Mouse (Mus musculus) thymus, adult 18-20 months (tissue): ENCODE data around the gene Ift43.

ENCODE experiments used
- DNase-seq, 2 experiments: peaks; one replicate each; pipeline ENCODE4 v3.0.0; 2022; ENCODE audit warnings: mixed read lengths in 2 of 2

The Ift43 gene

DNA sequence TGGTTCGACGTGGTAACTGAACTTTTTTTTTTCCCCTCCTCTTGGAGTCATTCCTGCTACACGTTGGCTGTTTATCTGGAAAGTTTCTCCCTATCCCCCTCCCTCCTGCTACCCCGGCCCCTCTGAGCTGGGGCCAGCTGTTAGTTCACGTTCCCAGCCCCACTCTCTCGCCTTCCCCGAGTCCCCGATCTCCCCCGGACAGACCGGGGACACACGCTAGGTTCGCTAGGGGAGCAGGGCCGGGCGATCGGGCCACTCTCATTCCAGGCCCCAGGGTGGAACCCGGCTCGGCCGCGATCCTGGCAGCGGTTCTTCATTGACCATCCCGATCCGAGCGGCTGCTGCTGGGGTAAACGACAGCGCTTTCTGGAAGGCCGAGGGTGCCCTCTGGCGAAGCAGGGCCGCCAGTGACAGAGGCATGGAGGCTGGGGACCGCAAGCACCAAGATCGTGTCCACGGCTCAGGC, 3.1 kb upstream of the Ift43 start:
- peak; percentile 63 to 65 for DNase-seq

DNA sequence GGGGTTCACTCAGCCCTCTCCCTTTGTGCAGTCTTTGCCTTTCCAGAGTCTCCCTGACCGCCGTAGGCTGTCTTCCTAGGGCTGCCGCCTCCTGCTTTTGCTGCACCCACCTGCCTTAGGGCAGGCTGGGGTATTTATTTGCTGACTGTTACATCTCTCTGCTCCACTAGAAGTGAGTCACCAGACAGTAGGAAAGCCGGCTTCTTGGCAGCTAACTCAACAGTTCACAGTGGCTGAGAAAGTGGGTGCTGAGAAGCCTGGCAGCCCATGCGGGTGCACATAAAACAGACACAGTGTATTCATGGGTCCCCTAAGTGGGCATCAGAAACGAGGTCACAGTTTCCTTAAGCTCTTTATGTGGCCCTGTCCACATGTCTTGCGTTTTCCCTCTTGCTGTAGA, 3.5 kb downstream of the Ift43 start:
- no peak for DNase-seq

DNA sequence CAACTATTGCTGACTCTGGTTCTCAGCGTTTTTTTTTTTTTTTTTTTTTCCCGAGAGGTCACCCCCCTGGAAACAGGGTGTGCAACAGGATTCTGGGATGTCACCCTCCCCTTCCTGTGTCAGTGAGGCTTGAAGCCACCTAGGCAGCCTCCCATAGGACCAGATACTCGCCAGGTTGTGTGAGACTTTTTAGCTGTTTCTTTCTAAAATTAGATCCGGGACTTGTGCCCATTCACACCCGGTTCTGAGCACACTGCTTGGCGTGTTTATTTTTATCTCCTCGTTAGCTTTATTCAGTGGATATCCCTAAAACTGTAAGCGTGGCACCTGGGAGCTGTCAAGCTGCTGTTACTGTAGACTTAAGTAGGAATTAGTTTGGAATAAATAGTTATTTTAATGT, 4.2 kb downstream of the Ift43 start:
- DNase-seq = no peak

DNA sequence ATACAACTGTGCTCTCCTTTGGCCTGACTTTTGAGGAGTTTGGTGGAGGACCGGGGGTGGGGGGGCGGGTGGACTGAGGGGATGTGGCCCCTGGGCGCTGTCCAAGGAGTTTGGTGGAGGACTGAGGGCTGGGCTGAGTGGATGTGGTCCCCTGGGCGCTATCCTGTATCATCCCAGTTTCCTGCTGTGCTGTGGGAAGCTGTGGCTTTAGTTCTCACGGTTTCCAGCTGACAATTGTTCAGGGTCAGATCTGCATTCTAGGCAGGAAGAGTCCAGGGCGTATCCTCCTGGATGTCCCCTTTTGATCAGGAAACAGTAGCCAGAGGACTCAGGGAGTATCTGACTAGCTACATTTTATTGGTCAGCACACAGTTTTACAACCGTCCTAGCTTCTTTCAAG, 5.7 kb downstream of the Ift43 start:
- no peak for DNase-seq

DNA sequence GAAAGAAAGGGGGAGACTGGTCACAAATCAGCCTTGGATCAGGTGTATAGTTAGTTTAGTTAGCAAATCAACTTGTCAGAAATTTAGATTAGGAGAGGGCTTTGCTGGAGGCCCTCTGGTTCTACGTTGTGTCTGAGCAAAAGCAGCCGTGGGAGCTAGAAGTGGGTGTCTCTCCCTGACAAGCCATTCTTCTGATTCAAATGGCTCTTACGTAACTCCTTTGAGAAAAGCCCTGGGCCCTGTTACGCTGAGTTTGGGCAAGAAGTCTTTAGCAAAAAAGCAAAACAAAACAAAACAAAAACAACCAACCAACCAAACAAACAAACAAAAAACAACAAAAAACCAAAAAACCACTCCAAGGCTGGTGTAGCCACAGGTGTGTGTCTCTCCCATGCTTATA, 8.4 kb downstream of the Ift43 start:
- DNase-seq = no peak

DNA sequence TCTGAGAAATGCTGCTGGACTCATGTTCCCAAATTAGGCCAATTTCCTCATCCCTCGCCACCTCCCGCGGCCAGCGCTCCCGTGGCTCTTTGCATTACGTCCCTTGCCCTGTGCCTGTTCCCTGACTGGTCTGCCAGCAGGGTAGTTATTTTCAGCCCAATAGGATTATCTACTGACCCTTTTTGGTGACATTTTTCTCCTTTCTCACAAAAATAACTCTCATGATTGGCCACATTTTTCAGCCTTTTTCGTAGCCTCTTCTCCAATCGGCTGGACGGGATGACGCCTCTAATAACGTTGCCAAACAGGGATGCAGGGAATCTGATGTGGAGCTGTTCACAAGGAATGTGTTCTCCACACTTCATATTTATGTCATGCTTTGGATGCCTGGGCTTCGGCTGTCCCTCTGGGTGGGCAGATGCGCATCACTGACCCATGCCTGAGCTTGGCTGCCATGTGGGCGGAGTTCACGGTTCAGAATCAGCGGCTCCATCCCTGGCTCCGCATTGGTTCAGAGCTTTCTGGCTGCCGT, 9.3 kb downstream of the Ift43 start:
- no peak for DNase-seq

DNA sequence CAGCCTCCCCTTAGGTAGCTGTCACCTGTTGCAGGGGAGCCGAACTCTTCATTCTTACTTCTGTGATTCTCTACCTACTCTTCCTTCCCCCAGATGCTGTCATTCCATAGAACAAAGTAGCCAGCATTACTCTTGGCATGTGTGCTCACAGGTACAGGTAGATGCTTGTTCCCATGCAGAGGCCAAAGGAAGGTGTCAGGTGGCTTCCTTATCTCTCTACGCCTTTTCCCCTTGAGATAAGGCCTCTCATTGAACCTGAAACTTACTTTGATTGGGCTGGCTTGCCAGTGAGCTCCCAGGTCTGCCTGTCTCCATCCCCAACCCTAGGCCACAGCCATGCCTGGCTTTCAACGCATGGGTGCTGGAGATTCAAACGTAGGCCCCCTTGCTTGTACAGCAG, 11.7 kb downstream of the Ift43 start:
- DNase-seq = no peak

DNA sequence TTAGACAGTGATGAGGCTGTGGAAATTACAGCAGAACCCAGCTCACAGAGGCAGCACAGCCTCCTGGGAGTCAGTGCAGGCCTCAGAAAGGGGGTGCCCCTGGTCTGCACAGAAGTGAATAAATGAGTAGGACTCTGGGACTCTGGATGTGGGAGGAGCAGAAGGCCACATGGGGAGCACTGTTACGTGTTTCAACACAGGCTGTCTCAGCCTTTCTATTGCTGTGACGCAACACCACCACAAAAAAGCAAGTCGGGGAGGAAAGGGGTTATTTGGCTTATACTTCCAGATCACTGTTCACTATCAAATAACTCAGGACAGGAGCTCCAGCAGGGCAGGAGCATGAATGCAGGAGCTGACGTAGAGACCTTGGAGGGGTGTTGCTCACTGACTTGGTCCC, 13.5 kb downstream of the Ift43 start:
- DNase-seq = no peak

DNA sequence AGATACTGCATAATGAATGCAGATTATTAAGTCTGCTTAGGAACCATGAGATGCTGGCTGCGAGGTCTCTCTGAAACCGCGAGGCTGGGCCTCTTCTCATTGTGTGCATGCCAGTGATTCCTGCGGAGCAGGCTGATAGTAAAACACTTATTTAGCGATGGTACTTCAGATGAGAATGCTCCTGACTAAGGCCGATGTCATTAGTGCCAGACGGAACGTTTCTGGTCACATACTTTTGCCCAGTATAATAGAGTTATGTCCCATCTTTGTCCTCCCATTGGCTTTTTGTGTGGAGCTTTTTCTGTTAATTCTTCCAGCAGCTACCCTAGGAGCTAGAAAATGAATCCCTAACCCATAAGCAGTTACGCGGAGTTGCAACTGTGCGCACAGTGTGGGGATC, 15.4 kb downstream of the Ift43 start:
- no peak for DNase-seq

DNA sequence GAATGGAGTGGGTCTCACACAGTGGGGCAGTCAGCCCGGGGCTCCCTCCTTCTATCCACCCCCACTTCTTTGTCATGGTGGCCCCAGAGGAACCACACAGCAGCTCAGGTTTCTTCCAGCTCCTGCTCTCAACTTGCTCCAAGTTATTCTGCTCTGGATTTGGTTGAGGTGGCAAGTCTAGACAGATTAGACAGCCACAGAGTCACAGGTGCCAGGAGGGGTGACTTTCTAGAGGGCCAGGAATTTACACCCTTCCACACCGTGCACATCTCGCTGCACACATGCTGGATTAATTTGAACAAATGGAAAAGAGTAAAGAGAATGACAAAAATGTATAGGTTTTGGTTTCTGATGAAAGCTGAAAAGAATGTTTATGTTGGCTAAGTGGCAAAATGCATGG, 18.4 kb downstream of the Ift43 start:
- DNase-seq = no peak

DNA sequence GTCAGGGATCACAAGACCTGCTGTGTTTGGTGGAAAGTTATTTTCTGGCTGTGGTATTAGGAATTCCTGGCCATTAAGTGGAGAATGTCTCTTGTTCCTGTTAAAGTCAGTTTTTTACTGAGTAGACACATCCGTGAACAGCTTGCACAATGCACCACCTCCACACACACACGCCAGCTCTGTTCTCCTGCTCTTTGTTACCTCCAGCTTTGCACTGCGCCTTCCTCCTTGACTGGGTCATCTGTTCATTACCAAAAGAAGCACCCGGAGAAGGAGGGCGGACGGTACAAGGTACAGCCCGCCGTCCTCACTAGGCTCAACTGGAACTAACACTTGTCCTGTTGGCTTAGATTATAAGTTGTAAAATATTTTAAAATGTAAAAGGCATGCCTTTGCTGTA, 20.3 kb downstream of the Ift43 start:
- no peak for DNase-seq

DNA sequence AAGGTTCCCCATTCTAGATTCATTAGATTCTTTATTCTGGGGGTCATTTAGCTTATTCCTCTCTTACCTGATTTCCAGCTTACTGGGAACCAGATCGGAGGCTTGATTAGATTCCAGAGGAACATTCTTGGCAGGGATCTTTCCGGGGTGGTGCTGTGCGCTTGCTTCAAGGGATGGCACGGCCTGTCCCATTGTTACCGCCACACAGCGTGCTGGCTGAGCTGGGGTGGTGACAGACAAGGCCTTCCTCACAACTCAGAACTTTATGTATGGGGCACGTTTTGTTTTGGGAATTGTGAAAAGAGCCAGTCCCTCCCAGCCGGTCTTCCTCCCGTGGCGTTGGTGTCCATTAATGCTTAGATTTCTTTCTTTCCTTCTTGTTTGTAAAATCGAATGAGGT, 21.1 kb downstream of the Ift43 start:
- DNase-seq = no peak

DNA sequence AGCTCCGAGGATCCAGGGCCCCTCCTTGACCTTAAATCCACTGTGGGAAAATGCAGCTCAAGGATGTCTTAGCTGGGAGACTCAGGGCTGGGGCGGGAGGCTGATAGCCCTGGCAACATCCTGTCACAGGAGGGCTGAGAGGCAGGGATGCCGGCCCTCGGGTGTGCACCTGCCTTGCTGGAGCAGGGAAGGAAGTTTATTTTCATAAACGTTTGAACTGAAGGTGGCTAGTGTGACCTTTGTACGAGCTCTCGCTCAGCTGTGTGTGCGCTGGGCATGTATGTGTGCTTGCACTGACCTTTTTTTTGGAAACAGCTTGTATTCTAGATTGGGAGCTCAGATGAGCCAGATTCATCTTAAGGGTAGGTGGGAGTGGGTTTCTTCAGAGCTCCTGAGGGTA, 21.5 kb downstream of the Ift43 start:
- no peak for DNase-seq

DNA sequence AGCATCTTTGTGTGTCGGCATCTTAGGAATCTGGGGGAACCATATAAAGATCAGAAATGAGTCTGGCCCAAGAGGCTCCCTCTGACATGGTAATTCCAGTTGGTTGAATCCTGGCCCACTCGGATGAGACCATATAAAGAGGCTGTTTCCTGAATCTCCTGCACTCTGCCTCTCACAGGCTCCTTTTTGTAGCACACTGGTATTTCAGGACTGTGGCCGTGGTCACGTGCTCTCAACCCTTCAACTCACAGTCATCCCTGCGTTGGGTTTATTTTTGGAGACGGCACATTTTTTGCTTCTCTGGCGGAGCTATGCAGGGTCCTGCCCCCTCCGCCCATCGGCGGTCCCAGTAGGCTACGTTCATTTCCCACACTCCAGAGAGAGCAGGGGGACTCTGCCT, 22.0 kb downstream of the Ift43 start:
- DNase-seq = no peak

DNA sequence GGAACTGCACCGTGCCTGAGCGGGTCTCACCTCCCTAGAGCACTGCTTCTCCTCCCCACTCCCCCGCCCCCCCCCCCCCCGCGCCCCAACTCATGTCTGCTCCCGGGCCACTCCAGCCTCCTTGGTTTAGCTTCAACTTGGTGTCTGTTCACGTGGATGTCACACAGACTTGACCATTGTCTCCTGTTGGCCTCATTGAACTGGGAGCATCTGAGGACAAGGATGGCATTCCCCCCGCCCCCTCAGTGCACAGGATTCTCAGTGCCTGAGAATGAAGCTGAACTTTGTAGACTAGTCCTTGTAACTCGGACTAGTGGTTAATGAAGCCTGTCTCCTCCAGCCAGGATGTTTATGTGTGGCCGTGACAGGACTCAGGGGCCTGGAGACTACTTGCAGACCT, 23.2 kb downstream of the Ift43 start:
- DNase-seq = no peak

DNA sequence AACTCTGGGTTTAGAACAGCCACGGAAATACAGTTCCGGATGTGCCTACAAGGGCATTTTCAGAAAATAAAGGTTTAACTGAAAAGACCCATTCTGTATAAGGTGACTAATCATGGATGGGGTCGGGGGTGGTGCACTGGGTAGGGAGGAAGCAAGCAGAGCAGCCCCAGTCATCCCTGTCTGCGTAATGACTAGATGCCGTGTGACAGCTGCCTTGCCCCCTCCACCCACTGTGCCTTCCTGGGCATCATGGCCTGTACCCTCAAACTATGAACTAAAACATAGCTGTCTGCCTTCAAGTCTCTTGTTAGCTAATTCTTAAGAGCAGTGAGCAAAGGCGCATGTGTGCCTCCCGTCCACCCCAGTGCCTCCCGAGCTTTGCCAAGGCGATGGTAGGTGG, 23.7 kb downstream of the Ift43 start:
- no peak for DNase-seq

DNA sequence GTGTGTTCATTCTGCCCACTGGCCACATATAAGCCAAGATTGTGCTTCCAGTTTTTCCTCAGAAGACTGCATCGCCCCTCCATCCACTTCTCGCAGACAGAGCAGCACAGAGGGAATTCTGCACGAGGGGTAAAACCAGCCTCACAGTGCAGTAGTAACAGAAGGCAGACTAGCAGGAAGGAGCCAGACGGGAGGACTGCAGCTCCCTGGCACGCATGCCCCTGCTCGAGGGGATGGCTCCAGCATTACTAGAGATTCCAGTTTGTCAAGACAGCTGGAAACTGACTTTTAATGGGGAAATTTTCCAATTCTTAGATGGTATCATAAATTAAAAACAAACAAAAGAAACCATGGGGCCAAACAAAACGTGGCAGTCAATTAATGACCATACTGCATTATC, 25.3 kb downstream of the Ift43 start:
- DNase-seq = no peak

DNA sequence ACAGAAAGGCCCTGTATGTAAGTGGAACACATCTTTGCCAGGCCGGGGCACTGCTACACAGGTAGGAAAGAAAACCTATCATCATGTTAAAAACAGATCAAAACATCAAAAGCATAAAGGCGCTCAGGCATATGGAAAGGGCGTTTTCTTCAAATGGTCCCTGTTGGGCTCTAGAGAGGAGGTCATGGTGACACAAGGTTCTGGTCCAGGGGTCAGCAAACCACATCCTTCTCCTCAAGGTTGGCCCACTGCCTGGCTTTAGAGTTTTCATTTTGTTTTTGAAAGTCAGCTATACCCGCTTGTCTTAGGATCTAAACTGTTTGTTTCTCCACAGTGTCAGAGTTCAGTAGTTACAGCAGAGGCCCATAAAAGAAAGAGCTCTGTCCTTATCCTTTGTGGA, 27.2 kb downstream of the Ift43 start:
- no peak for DNase-seq

DNA sequence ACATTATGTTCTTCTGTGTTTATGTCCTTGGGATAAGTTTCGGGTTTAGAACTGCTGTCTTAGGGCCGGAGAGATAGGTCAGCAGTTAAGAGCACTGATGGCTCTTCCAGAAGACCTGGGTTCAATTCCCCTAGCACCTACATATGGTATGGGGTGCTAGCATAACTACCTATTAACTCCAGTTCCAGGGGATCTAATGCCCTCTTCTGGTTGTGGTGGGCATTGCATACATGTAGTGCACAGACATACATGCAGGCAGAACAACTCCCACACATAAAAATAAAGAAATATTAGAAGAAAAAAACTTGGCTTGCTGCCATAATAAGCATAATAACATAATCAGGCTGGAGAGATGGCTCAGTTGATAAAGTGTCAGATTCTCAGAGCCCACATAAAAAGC, 28.3 kb downstream of the Ift43 start:
- no peak for DNase-seq

DNA sequence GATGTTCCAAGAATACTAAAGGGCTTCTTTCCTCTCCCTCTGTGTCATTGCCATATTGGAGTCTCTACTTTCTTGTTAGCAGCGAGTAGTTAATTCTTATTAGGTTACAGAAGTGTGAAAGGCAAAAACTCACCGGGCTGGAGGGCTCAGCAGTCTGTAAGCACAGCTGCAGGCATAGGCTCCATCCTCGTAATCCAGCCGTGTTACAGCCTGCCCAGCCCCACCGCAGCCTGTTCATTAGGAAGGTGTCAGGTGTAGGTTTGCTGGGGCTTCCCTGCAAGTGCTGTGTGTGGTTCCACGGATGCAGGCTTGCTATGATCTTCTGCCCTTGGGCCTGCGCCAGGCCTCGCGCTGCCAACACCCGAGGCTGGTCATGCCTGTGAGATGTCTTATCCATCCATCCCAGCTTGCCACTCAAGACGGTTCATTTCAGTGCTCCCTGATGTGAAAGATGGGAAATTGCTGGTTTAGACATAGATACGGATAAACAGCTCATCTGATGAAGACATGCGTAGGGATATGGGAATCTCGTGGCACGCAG, 34.0 kb downstream of the Ift43 start:
- no peak for DNase-seq

DNA sequence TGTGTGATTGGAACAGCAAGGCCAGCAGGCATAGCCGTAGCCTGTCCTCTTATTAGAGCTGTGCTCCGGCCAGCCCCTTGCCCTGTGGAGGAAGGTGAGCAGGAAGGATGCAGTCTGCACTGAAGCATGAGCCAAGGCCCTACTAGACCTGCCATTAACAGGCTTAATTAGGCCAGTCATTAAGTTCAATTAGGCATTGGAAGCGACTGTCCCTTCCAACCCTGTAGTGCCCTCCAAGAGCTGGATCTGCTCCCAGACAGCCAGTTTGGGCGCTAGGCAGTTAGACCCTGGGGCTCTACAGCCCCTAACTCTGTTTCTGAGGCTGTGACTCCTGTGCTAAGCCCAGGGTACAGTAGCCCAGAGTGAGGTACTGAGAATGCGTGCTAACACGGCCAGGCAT, 41.7 kb downstream of the Ift43 start:
- DNase-seq = no peak

DNA sequence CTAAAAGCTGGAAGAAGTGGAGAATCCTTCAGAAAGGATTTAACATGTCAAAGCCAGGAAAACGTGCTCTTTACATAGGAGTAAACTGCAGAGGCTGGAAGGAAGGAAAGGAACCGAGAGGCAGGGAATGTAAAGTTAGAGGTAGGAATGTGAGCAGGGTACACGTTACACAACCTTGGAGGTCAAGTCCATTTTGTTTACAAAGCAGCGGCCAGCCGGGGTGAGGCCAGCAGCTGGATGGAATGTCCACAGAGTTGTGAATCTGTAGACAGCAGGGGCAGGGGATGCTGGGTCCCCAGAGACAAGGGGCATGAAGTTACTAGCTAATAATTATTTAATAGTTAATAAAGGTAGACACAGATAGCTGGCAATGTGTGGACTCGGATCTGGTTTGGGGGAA, 45.8 kb downstream of the Ift43 start:
- no peak for DNase-seq

DNA sequence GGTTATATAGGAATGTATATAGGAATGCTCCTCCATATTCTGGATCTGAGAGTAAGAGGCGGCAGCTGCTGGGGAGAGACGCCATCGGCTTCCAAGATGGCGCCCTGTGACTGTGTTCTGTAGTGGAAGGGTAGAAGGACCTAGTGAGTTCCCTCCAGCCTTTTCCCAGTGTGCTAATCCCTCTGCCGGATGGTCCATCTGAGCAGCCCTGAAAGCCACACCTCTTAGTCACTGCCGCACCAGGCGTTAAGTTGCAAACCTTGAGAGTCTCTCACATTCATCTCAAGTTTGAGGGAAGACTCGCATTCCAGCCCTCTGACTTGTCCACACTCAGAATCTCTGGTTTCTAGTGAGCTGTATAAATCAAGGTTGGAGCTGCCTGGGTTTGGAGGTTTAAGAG, 46.7 kb downstream of the Ift43 start:
- no peak for DNase-seq

DNA sequence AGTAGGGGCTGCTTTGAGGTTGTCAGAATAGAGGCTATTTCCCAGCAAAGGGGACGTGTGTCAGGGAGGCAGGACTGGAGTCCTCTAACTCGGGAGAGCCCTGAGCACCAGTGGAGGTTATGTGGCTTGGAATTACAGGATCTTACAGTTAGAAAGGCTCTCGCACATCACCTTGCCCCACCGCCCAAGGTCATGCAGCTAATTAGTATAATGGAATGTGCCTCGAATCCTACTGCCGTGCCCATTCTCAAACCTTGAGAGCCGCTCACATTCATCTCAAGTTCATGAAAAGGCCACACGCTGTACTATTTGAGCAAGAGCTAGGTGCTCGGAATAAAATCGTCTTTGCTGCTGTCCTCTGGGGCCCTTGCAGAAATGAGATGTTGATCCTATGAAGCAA, 47.4 kb downstream of the Ift43 start:
- no peak for DNase-seq

DNA sequence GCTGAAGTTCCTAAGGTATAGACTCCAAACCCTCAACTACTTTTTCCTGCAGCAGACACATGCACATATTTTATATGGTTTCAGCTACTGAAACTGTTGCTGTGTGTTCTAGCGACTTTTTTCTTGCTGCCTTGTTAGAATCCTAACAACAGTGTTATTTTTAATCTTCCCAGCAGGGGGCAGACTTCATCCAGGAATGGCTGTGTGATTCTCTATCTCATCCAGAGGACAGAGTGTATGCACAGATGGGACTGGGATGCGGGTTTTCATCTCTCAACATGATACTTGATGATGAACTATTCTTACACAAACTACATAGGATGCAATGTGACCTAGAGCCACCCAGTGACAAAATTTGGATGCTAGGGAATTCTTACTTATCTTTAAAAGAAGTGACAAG, 50.5 kb downstream of the Ift43 start:
- no peak for DNase-seq

DNA sequence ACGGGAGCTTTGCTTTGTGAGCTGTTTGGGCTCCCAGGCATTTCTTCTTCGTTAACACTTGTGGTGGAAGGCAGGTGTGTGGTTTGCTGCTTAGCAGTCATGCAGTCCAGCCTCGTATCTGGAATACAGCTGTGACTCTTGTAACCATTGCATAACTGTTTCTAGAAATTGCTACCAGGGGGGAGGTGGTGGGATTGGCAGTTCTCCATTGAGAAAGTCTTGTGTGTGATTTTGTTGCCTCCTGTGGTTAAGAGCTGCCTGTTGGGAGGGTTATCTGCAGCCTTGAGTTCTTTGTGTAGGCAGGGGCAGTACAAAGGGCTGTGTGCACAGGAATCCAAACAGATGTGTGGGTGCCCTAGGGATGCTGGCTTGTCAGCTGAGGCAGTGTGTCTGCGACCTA, 53.4 kb downstream of the Ift43 start:
- no peak for DNase-seq
